Mouse (Mus musculus) limb, embryonic 12.5 days (tissue): ENCODE measurements around the gene Nt5m. TPM values are rescaled to one million over a fixed set of nuclear protein-coding genes. Genes with fewer than 3 reads are reported as not detected.

ENCODE experiments used
- ATAC-seq: fragments of 200-750 bp; cut with Nextera tagmentation; 2 replicates; pipeline ENCODE4 v1.8.0; 2017; ENCODE audit warnings: low read depth, moderate TSS enrichment; ENCODE audit not compliant: insufficient number of reproducible peaks, insufficient read depth, low FRiP score, low TSS enrichment
- H3K27ac ChIP-seq: fragments of 300-500 bp; sonication (generic); 2 replicates; pipeline ENCODE4 v1.5.1; 2016; ENCODE audit warnings: mild to moderate bottlenecking, moderate library complexity
- H3K27me3 ChIP-seq: fragments of 300-500 bp; sonication (generic); 2 replicates; pipeline ENCODE4 v1.6.1; 2016; ENCODE audit warnings: mild to moderate bottlenecking, moderate library complexity
- H3K36me3 ChIP-seq: fragments of 300-500 bp; sonication (generic); 2 replicates; pipeline ENCODE4 v1.6.1; 2016; ENCODE audit warnings: mild to moderate bottlenecking, moderate library complexity
- H3K4me1 ChIP-seq: fragments of 300-500 bp; sonication (generic); replicated peaks from 2 replicates; pipeline ENCODE4 v1.6.1; 2016
- H3K4me2 ChIP-seq: fragments of 300-500 bp; sonication (generic); 2 replicates; pipeline ENCODE4 v1.6.1; 2016; ENCODE audit warnings: mild to moderate bottlenecking, moderate library complexity
- H3K4me3 ChIP-seq: fragments of 300-500 bp; sonication (generic); replicated peaks from 2 replicates; pipeline ENCODE4 v1.5.1; 2016; ENCODE audit warnings: mild to moderate bottlenecking
- H3K9ac ChIP-seq: fragments of 300-500 bp; sonication (generic); replicated peaks from 2 replicates; pipeline ENCODE4 v1.6.1; 2016; ENCODE audit warnings: mild to moderate bottlenecking, moderate library complexity
- H3K9me3 ChIP-seq: fragments of 300-500 bp; sonication (generic); 2 replicates; pipeline ENCODE4 v1.6.1; 2016; ENCODE audit warnings: mild to moderate bottlenecking, moderate library complexity
- WGBS: fragments of 180-500 bp; shearing (Covaris S2); methylation state at CpG from one replicate; pipeline ENCODE4 v1.1.7; 2016; 5-methylcytosine and 5-hydroxymethylcytosine counted together
- polyA plus RNA-seq: library from polyadenylated mRNA; unstranded; fragments of >200 nt; fragmentation: Nextera tagmentation; extraction: Ambion mirVana; gene quantifications from 2 replicates; pipeline ENCODE4 v1.2.1, GENCODE M21; 2016

Nt5m gene
- polyA plus RNA-seq, result 36.8 and 39.8 TPM in 2 replicates

GRCm38 (mm10) chr11:59839008-59839458 lies at the start of gene Nt5m:
Gene Nt5m (plus strand): TSS chr11:59839447.
- H3K4me1 ChIP-seq, result peaks cover 31% of the 10 kb centered on the region
- H3K4me3 ChIP-seq, result peak within 1 kb of the TSS; percentile 94
- H3K4me2 ChIP-seq, result peak within 1 kb of the TSS; percentile 74
- H3K27me3 ChIP-seq, result no peaks in the 10 kb centered on the region
- peak within 1 kb of the TSS; percentile 96 for H3K9ac ChIP-seq
- WGBS, result under 1% methylated on average over 24 of the region's 24 CpGs
- peaks cover 33% of the 10 kb centered on the region for H3K36me3 ChIP-seq
- ATAC-seq, result peak; percentile 96
- H3K9me3 ChIP-seq, result no peaks in the 10 kb centered on the region
- peak within 1 kb of the TSS; percentile 98 for H3K27ac ChIP-seq

GRCm38 (mm10) chr11:59793390-59793789 lies 45.9 kb upstream of the Nt5m start:
- Histone ChIP-seq H3K4me2 (no peak overlapping the region), H3K9ac (no peak overlapping the region), H3K36me3 (peaks cover 73% of the 10 kb centered on the region), H3K9me3 (no peaks in the 10 kb centered on the region), H3K4me3 (no peak overlapping the region), H3K27me3 (no peaks in the 10 kb centered on the region), H3K27ac (no peak overlapping the region), H3K4me1 (no peaks in the 10 kb centered on the region)
- 89% methylated on average over 6 of the region's 6 CpGs for WGBS
- ATAC-seq, result no peak

DNA sequence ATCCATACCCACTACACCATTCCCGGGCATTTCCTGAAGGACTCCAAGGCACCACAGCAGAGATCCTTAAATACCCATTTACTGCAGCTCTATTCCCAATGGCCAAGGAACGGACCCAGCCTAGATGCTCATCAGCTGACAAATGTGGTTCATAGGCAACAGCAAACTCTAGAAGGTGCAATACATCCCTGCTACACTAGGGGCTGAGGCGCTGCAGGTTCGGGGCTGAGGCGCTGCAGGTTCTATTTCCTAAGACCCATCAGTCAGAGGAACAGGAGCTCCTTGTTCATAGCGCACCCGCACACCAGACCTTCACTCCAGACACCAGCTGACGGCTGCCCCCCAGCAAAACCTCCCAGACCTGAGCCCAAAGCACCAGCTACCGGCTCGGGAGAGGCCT lies 38.8 kb upstream of the Nt5m start:
- WGBS, result 92% methylated on average over 10 of the region's 10 CpGs

DNA sequence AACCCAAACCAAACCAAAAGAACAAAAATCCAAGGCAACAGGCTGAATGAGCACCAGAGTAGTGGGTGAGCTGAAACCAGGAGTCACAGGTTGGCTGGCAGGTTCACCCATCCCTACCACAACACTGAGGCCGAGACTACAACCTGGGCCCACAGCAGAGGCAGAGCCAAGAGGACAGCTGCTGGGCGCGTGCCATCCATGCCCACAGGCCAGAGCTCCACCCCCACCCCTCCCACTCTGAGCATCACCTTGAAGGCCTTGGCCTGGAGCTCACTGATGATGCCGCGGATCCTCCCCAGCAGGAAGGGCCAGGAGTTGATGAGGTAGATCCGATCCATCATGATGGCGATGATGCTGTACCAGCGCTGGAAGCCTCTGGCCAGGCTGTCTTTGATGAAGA lies 37.4 kb upstream of the Nt5m start:
- Histone ChIP-seq H3K4me2 (no peak overlapping the region), H3K27me3 (no peaks in the 10 kb centered on the region), H3K36me3 (peaks cover 100% of the 10 kb centered on the region), H3K9ac (no peak overlapping the region), H3K4me1 (no peaks in the 10 kb centered on the region), H3K4me3 (no peak overlapping the region), H3K9me3 (no peaks in the 10 kb centered on the region), H3K27ac (no peak overlapping the region)
- ATAC-seq, result no peak
- WGBS, result 93% methylated on average over 8 of the region's 8 CpGs

More for the DNA sequence above, 38.8 kb upstream of the Nt5m start:
- H3K27ac ChIP-seq, result no peak overlapping the region
- H3K9me3 ChIP-seq, result no peaks in the 10 kb centered on the region
- H3K4me1 ChIP-seq, result no peaks in the 10 kb centered on the region
- peaks cover 100% of the 10 kb centered on the region for H3K36me3 ChIP-seq
- H3K27me3 ChIP-seq, result no peaks in the 10 kb centered on the region
- no peak overlapping the region for H3K4me2 ChIP-seq
- H3K4me3 ChIP-seq, result no peak overlapping the region
- ATAC-seq, result no peak
- no peak overlapping the region for H3K9ac ChIP-seq

DNA sequence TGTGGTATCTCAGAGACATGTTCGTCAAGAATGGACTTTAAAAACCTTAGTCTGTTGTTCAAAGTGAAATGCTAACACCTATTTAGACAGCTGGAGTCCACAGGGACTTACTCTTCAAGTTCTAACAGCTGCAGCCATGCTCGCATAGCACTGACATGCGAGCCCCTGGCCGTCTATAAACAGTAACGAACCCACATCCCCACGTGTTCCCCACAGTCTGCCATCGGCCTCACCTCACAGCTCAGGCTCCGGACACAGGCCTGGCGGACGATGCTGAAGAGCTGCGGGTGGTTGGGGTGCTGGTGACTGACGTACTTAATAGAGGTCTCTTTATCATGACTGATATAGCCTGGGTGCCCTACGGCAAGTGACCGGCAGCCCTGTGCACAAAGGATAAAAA lies 35.7 kb upstream of the Nt5m start:
- Histone ChIP-seq H3K27me3 (no peaks in the 10 kb centered on the region), H3K36me3 (peaks cover 93% of the 10 kb centered on the region), H3K9ac (no peak overlapping the region), H3K4me1 (peaks cover 3% of the 10 kb centered on the region), H3K27ac (no peak overlapping the region), H3K4me2 (no peak overlapping the region), H3K4me3 (no peak overlapping the region), H3K9me3 (no peaks in the 10 kb centered on the region)
- WGBS, result 78% methylated on average over 14 of the region's 14 CpGs
- ATAC-seq, result no peak

DNA sequence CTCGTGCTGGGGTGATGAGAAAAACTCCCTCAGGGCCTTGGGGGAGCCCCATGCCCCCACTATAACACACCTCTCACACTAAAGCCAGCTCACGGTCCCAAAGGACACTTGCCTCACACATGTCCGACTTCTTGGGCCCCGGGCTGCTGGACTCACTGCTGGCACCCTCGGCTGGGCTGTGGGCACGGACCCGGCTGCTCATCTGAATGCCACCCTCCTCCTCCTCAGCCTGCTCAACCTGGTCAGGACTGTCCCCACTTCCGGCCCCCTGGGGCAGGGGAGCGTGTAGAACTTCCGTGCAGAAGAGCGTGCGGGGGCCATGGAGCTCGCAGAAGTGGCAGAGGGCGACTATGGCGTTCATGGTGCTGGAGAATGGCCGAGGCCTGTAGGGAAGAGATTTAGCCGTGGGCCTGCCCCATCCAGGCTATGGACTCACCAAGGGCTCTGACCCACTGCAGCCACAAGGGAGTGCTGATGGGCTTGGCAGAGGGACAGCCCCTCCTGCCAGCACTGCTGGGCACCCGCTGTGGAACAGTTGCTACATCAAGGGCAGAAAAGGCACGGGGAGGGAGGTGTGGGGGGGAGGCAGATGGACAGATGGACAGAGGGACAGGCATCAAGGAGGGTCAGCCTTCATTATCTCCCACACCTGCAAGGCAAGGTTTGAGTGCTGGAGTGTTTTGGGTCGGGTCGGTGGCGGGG lies 34.7 kb upstream of the Nt5m start:
- Histone ChIP-seq H3K27ac (peak overlapping the region; percentile 17; the same call in 1 of the 2 replicates), H3K9ac (no peak overlapping the region), H3K4me1 (peaks cover 11% of the 10 kb centered on the region), H3K9me3 (no peaks in the 10 kb centered on the region), H3K36me3 (peaks cover 83% of the 10 kb centered on the region), H3K27me3 (no peaks in the 10 kb centered on the region), H3K4me2 (no peak overlapping the region), H3K4me3 (no peak overlapping the region)
- 92% methylated on average over 22 of the region's 22 CpGs for WGBS
- ATAC-seq, result no peak

DNA sequence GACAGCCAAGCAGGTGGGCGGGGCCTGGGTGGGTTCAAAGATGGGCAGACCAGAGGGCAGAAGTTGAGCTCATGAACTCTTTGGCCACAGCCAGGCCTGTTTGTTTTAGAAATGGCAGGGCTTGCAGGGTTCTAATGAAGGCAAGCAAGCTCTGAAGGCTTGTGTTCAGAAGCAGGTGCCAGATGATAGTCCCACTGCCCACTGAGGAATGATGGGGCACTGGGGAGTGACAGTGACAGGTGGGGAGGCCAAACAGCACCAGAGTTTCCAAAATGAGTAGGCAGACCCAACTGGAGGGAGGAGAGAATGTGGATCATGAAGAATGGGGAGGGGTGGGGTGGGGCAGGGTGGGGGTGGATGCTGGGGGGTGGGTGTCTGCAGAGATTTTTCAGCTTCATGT lies 34.0 kb upstream of the Nt5m start:
- Histone ChIP-seq H3K36me3 (peaks cover 76% of the 10 kb centered on the region), H3K4me3 (no peak overlapping the region), H3K4me1 (peaks cover 11% of the 10 kb centered on the region), H3K4me2 (no peak overlapping the region), H3K9me3 (no peaks in the 10 kb centered on the region), H3K9ac (no peak overlapping the region), H3K27me3 (no peaks in the 10 kb centered on the region), H3K27ac (no peak overlapping the region)
- WGBS, result 86% methylated on average over 1 of the region's 1 CpGs
- no peak for ATAC-seq

DNA sequence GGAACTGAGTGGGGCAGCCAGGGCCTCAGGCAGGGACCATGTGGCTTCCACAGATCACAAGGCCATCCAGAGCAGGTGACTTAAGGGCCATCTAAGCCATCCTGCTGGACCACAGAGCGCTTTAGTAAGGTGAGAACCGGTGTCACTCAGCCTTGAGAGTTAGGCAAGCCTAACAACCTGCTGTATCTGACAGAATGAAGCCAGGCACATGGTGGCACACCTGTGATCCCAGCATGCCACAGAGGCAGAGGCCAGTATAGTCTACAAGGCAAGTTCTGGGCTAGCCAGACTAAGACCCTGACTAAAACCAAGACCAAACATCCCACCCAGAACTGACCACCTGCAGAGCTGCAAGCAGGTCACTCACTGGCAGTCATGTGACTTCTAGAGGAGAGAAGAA lies 33.6 kb upstream of the Nt5m start:
- WGBS, result 87% methylated on average over 2 of the region's 2 CpGs
- H3K4me1 ChIP-seq, result peaks cover 11% of the 10 kb centered on the region
- H3K27me3 ChIP-seq, result no peaks in the 10 kb centered on the region
- H3K27ac ChIP-seq, result no peak overlapping the region
- no peaks in the 10 kb centered on the region for H3K9me3 ChIP-seq
- no peak overlapping the region for H3K4me2 ChIP-seq
- no peak for ATAC-seq
- peaks cover 72% of the 10 kb centered on the region for H3K36me3 ChIP-seq
- H3K9ac ChIP-seq, result no peak overlapping the region
- no peak overlapping the region for H3K4me3 ChIP-seq

DNA sequence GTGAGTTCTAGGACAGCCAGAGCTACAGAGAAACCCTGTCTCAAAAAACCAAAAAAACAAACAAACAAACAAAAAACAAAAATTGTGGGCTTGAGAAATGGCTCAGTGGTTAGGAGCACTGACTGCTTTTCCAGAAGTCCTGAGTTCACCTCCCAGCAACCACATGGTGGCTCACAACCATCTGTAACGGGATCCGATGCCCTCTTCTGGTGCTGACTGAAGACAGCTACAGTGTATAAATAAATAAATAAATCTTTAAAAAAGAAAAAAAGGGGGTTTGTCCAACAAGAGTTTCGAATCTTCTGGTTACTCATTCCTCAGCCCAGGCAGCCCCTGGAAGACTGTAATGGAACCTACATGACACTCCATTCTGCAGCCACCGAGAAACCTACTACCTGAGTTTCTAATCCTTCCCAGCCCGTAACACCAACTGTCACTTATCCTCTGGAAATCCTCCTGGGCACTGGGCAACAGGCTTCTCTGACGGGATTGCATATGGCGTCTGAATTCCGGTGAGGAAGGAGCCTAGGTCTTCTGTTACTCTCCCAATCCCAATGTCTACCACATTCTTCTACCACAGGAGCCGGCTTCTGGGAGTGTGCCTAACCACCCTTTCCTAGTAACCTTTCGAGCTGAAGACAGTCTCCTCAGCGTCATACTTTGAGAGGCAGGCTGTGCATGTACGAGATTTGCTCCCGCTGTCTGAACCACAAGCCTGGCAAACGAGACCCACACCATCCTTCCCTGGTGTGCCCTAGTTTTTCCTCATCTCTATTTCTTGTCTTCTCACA lies 30.9 kb upstream of the Nt5m start:
- H3K27ac ChIP-seq, result peak overlapping the region; percentile 23; the same call in 1 of the 2 replicates
- H3K4me1 ChIP-seq, result peaks cover 11% of the 10 kb centered on the region
- ATAC-seq, result no peak
- H3K9ac ChIP-seq, result peak overlapping the region; percentile 94; the same call in 1 of the 2 replicates
- WGBS, result 71% methylated on average over 14 of the region's 14 CpGs
- H3K4me2 ChIP-seq, result peak overlapping the region; percentile 90
- peaks cover 45% of the 10 kb centered on the region for H3K36me3 ChIP-seq
- H3K4me3 ChIP-seq, result peak overlapping the region; percentile 78
- H3K27me3 ChIP-seq, result no peaks in the 10 kb centered on the region
- no peaks in the 10 kb centered on the region for H3K9me3 ChIP-seq

- H3K27ac ChIP-seq, result peak overlapping the region; percentile 98
- H3K9ac ChIP-seq, result peak overlapping the region; percentile 94
- peaks cover 37% of the 10 kb centered on the region for H3K36me3 ChIP-seq
- no peaks in the 10 kb centered on the region for H3K9me3 ChIP-seq
- under 1% methylated on average over 15 of the region's 15 CpGs for WGBS
- H3K4me1 ChIP-seq, result peaks cover 11% of the 10 kb centered on the region
- H3K4me3 ChIP-seq, result peak overlapping the region; percentile 78
- peak overlapping the region; percentile 90 for H3K4me2 ChIP-seq
- 0 out of 2 replicates have a peak, but pooled peaks have one; percentile 12 for ATAC-seq
- H3K27me3 ChIP-seq, result no peaks in the 10 kb centered on the region
Observed at GRCm38 (mm10) chr11:59809071-59809669, 30.1 kb upstream of the Nt5m start.
